Mouse (Mus musculus) limb, embryonic 14.5 days (tissue): ENCODE measurements around the gene Gm3336. TPM values are rescaled to one million over a fixed set of nuclear protein-coding genes. Genes with fewer than 3 reads are reported as not detected.

ENCODE experiments used
- ATAC-seq: fragments of 200-750 bp; cut with Nextera tagmentation; 2 replicates; pipeline ENCODE4 v1.8.0; 2017; ENCODE audit warnings: low read depth, moderate number of reproducible peaks, moderate TSS enrichment; ENCODE audit not compliant: low FRiP score
- DNase-seq: peaks from one replicate; pipeline ENCODE4 v3.0.0-alpha.2; 2015; ENCODE audit warnings: low spot score
- H3K27ac ChIP-seq: fragments of 300-500 bp; sonication (generic); replicated peaks from 2 replicates; pipeline ENCODE4 v1.5.1; 2014; ENCODE audit warnings: low read depth, mild to moderate bottlenecking, low read length, moderate library complexity, mixed read lengths
- H3K27me3 ChIP-seq: fragments of 300-500 bp; sonication (generic); 2 replicates; pipeline ENCODE4 v1.6.1; 2014; ENCODE audit warnings: low read length, mixed read lengths; ENCODE audit not compliant: control insufficient read depth, insufficient read depth
- H3K36me3 ChIP-seq: fragments of 300-500 bp; sonication (generic); 2 replicates; pipeline ENCODE4 v1.6.1; 2014; ENCODE audit warnings: mild to moderate bottlenecking, low read length, moderate library complexity, mixed read lengths; ENCODE audit not compliant: control insufficient read depth, insufficient read depth
- H3K4me1 ChIP-seq: fragments of 300-500 bp; sonication (generic); 2 replicates; pipeline ENCODE4 v1.6.1; 2014; ENCODE audit warnings: antibody characterized with exemption, low read length, mixed read lengths; ENCODE audit not compliant: control insufficient read depth, insufficient read depth
- H3K4me2 ChIP-seq: fragments of 300-500 bp; sonication (generic); replicated peaks from 2 replicates; pipeline ENCODE4 v1.6.1; 2014; ENCODE audit warnings: low read depth, mild to moderate bottlenecking, low read length, moderate library complexity; ENCODE audit not compliant: severe bottlenecking
- H3K4me3 ChIP-seq: fragments of 300-500 bp; sonication (generic); replicated peaks from 2 replicates; pipeline ENCODE4 v1.5.1; 2014; ENCODE audit warnings: low read length
- H3K9ac ChIP-seq: fragments of 300-500 bp; sonication (generic); 2 replicates; pipeline ENCODE4 v1.6.1; 2014; ENCODE audit warnings: mild to moderate bottlenecking, low read depth, low read length, moderate library complexity; ENCODE audit not compliant: severe bottlenecking
- H3K9me3 ChIP-seq: fragments of 300-500 bp; sonication (generic); 2 replicates; pipeline ENCODE4 v1.6.1; 2016; ENCODE audit warnings: low read length; ENCODE audit not compliant: control insufficient read depth
- POLR2A ChIP-seq: fragments of 200-500 bp; IDR thresholded peaks from 2 replicates; pipeline ENCODE4 v1.8.0; 2012; ENCODE audit warnings: inconsistent platforms, mild to moderate bottlenecking, moderate library complexity, borderline replicate concordance; ENCODE audit not compliant: insufficient read depth, insufficient read length; ENCODE audit errors: extremely low read depth
- WGBS: fragments of 180-500 bp; shearing (Covaris S2); extraction: QIAGEN DNeasy Blood & Tissue Kit; methylation state at CpG from one replicate; pipeline ENCODE4 v1.1.7; 2014; 5-methylcytosine and 5-hydroxymethylcytosine counted together
- polyA plus RNA-seq, 2 experiments: library from polyadenylated mRNA; depleted of rRNA in 1 of 2; stranded (reverse) in 1 of 2; unstranded in 1 of 2; fragments of >200 nt; fragmentation: Nextera tagmentation in 1 of 2; extraction: Ambion mirVana in 1 of 2; gene quantifications; 2 replicates each; pipeline versions ENCODE4 v1.2.1 to v1.2.3; 2012 to 2014

The Gm3336 gene
- polyA plus RNA-seq, 2 experiments: not detected

- Histone ChIP-seq H3K27ac (no peak overlapping the region), H3K9me3 (no peaks in the 10 kb centered on the region), H3K4me1 (peaks cover 11% of the 10 kb centered on the region), H3K36me3 (peaks cover 22% of the 10 kb centered on the region), H3K4me2 (no peak overlapping the region), H3K9ac (no peak overlapping the region), H3K4me3 (no peak overlapping the region), H3K27me3 (no peaks in the 10 kb centered on the region)
- DNase-seq: no peak
- ATAC-seq: no peak
- 78% methylated on average over 4 of the region's 4 CpGs for WGBS
- no peak for TF ChIP-seq POLR2A
Measured at GRCm38 (mm10) chr8:70674716-70675115, 43.6 kb upstream of the Gm3336 start.

- Histone ChIP-seq H3K9ac (no peak overlapping the region), H3K4me3 (no peak overlapping the region), H3K4me1 (peaks cover 11% of the 10 kb centered on the region), H3K27ac (no peak overlapping the region), H3K9me3 (no peaks in the 10 kb centered on the region), H3K27me3 (no peaks in the 10 kb centered on the region), H3K36me3 (peaks cover 22% of the 10 kb centered on the region), H3K4me2 (no peak overlapping the region)
- ATAC-seq: no peak
- no peak for DNase-seq
- TF ChIP-seq POLR2A: no peak
- 94% methylated on average over 1 of the region's 1 CpGs for WGBS
Measured at GRCm38 (mm10) chr8:70675336-70675735, 43.0 kb upstream of the Gm3336 start.

GRCm38 (mm10) chr8:70677451-70678080 is 40.8 kb upstream of the Gm3336 start:
- Histone ChIP-seq H3K27me3 (no peaks in the 10 kb centered on the region), H3K4me3 (no peak overlapping the region), H3K4me1 (peaks cover 15% of the 10 kb centered on the region), H3K27ac (no peak overlapping the region), H3K9me3 (no peaks in the 10 kb centered on the region), H3K4me2 (no peak overlapping the region), H3K9ac (no peak overlapping the region), H3K36me3 (peaks cover 22% of the 10 kb centered on the region)
- no peak for TF ChIP-seq POLR2A
- DNase-seq (no peak), ATAC-seq (no peak)
- 96% methylated on average over 15 of the region's 15 CpGs for WGBS

- DNase-seq (no peak), ATAC-seq (no peak)
- Histone ChIP-seq H3K27me3 (no peaks in the 10 kb centered on the region), H3K4me2 (no peak overlapping the region), H3K27ac (no peak overlapping the region), H3K4me3 (no peak overlapping the region), H3K36me3 (peaks cover 22% of the 10 kb centered on the region), H3K9me3 (no peaks in the 10 kb centered on the region), H3K4me1 (peaks cover 15% of the 10 kb centered on the region), H3K9ac (no peak overlapping the region)
- TF ChIP-seq POLR2A: no peak
Measured at GRCm38 (mm10) chr8:70678679-70679078, 39.7 kb upstream of the Gm3336 start.

- Histone ChIP-seq H3K27me3 (no peaks in the 10 kb centered on the region), H3K4me2 (no peak overlapping the region), H3K9me3 (no peaks in the 10 kb centered on the region), H3K4me1 (peaks cover 8% of the 10 kb centered on the region; the same call in 1 of the 2 replicates), H3K27ac (no peak overlapping the region), H3K36me3 (peaks cover 22% of the 10 kb centered on the region), H3K9ac (no peak overlapping the region), H3K4me3 (no peak overlapping the region)
- TF ChIP-seq POLR2A: no peak
- DNase-seq: no peak
- ATAC-seq: no peak
- WGBS: 97% methylated on average over 4 of the region's 4 CpGs
Measured at GRCm38 (mm10) chr8:70679404-70679803, 38.9 kb upstream of the Gm3336 start.
